Mouse (Mus musculus): ENCODE results near the gene Gin1.

DNA sequence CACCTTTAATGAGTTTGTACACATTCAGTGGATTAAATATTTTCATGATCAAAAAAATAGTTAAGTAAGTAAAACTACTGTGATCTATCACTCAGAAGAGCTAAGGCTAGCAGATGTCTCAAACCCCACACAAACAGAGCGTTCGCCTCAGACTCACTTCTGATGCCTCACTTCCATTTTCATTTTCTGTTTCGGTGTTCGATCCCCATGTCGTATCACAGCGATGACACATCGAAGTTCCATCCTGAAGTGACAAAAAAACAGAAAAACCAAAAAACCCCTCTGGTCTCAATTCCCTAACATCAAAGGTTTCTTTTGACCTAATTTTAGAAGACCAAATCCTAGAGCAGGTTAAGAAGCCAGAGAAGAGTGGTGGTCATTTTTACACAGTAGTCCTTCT lies 23.7 kb upstream of the Gin1 start:
- TF ChIP-seq GATA1 (IDR thresholded peaks at IDR 0.05; ENCODE audit: borderline replicate concordance, low read length) (no peak), FLI1 (IDR thresholded peaks at IDR 0.05; ENCODE audit: low read length) (no peak)

Measured in megakaryocyte, embryonic 14.5 days (primary cell).